Mouse (Mus musculus) heart, embryonic 16.5 days (tissue): ENCODE measurements around the gene Adprhl2. TPM values are rescaled to one million over a fixed set of nuclear protein-coding genes. Genes with fewer than 3 reads are reported as not detected.
A peak's percentile ranks its signal among the peaks of the same experiment; 100 is the strongest.

Experiments
- ATAC-seq: fragments of 200-750 bp; cut with Nextera tagmentation; replicated peaks from 2 replicates; pipeline ENCODE4 v1.8.0; 2017; ENCODE audit warnings: moderate number of reproducible peaks; ENCODE audit not compliant: insufficient read depth, low FRiP score; ENCODE audit errors: extremely low read depth
- H3K27ac ChIP-seq: fragments of 300-500 bp; sonication (generic); 2 replicates; pipeline ENCODE4 v1.5.1; 2014; ENCODE audit warnings: mild to moderate bottlenecking, low read length, control low read depth, moderate library complexity
- H3K27me3 ChIP-seq: fragments of 300-500 bp; sonication (generic); 2 replicates; pipeline ENCODE4 v1.6.1; 2014; ENCODE audit warnings: low read length, mixed read lengths; ENCODE audit not compliant: control insufficient read depth, insufficient read depth
- H3K36me3 ChIP-seq: fragments of 300-500 bp; sonication (generic); 2 replicates; pipeline ENCODE4 v1.6.1; 2014; ENCODE audit not compliant: control insufficient read depth, insufficient read depth
- H3K4me1 ChIP-seq: fragments of 300-500 bp; sonication (generic); 2 replicates; pipeline ENCODE4 v1.6.1; 2014; ENCODE audit warnings: low read length, mixed read lengths; ENCODE audit not compliant: control insufficient read depth, insufficient read depth
- H3K4me2 ChIP-seq: fragments of 300-500 bp; sonication (generic); 2 replicates; pipeline ENCODE4 v1.6.1; 2014; ENCODE audit warnings: low read depth, mild to moderate bottlenecking, control low read depth, low read length
- H3K4me3 ChIP-seq: fragments of 300-500 bp; sonication (generic); 2 replicates; pipeline ENCODE4 v1.5.1; 2014; ENCODE audit warnings: mild to moderate bottlenecking, control low read depth, low read length
- H3K9ac ChIP-seq: fragments of 300-500 bp; sonication (generic); 2 replicates; pipeline ENCODE4 v1.6.1; 2014; ENCODE audit warnings: low read length, control low read depth
- H3K9me3 ChIP-seq: fragments of 300-500 bp; sonication (generic); replicated peaks from 2 replicates; pipeline ENCODE4 v1.6.1; 2016; ENCODE audit warnings: low read length; ENCODE audit not compliant: control insufficient read depth
- WGBS: fragments of 180-500 bp; shearing (Covaris S2); extraction: QIAGEN DNeasy Blood & Tissue Kit; methylation state at CpG from one replicate; pipeline ENCODE4 v1.1.7; 2014; 5-methylcytosine and 5-hydroxymethylcytosine counted together
- polyA plus RNA-seq: library from polyadenylated mRNA; unstranded; fragments of >200 nt; fragmentation: Nextera tagmentation; extraction: Ambion mirVana; gene quantifications from 2 replicates; pipeline ENCODE4 v1.2.1, GENCODE M21; 2015

Gene Adprhl2
- polyA plus RNA-seq, 1 experiment from 2014 or later, result 38.6 TPM

DNA sequence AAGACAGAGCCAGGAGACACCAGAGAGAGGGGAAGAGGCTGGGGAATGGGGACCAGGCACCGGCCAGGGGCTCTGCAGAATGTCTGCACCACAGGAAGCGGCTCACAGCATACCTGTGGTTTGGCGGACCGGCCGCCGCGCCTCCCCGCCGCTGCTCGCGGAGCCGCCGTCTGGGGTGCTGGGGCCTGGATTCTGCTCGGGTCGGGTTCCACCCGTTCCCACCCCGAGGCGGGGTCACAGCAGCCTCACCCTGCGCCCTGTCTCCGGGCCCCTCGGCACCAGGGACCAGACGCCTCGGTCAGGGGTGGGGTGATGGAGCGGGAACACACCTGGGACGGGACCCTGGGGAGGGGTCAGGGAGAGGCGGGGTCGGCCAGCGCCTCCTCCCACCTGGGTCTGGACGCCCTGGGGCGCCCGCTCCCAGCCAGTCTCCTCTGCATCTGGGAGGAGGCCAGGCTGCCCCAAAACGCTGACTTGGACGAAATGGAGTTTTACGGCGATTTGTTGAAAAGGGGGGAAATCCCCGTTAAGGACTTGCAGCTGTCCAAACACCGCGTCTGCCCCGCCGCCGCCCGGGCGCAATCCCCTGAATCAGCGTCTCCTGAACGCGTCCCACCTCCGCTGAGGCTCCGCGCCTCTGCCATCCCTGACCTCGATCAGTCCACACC, 20.5 kb downstream of the Adprhl2 start:
- ATAC-seq, result peak; percentile 49; the same call in 1 of the 2 replicates
- peaks cover 50% of the 10 kb centered on the region for H3K27me3 ChIP-seq

DNA sequence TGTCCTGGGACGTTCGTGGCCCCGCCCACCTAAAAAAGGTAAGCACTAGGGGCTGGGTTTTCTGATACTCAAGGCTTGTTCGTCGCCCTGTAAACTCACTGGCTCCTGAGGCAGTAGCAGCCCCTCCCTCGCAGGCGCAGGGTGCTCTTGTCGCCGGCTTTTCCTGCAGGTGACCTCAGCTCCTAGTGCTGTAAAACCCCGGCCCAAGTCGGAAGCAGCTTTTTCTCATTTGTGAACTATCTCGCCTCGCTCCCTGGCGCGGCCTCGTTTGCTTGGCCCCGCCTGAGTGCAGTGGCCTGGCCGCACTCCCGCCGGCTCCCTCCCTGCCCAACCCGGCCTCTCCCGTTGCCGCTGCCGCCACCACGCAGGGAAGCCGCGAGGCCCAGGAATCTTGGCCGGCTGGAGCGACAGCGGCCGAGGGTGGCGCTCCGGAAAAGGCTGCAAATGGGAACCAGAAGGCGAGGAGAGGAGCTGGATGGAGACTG, 24.8 kb downstream of the Adprhl2 start:
- under 1% methylated on average over 34 of the region's 34 CpGs for WGBS
- H3K4me3 ChIP-seq, result peak overlapping the region; percentile 41
- H3K4me2 ChIP-seq, result peak overlapping the region; percentile 75
- H3K9me3 ChIP-seq, result no peaks in the 10 kb centered on the region
- H3K9ac ChIP-seq, result peak overlapping the region; percentile 70
- peaks cover 40% of the 10 kb centered on the region for H3K27me3 ChIP-seq
- ATAC-seq, result 0 out of 2 replicates have a peak, but pooled peaks have one; percentile 37
- no peaks in the 10 kb centered on the region for H3K36me3 ChIP-seq
- H3K27ac ChIP-seq, result peak overlapping the region; percentile 10; the same call in 1 of the 2 replicates
- H3K4me1 ChIP-seq, result peaks cover 20% of the 10 kb centered on the region

More for the DNA sequence above, 20.5 kb downstream of the Adprhl2 start:
- peaks cover 4% of the 10 kb centered on the region for H3K9me3 ChIP-seq
- H3K4me3 ChIP-seq, result peak overlapping the region; percentile 45
- H3K36me3 ChIP-seq, result no peaks in the 10 kb centered on the region
- H3K4me2 ChIP-seq, result peak overlapping the region; percentile 62
- peaks cover 23% of the 10 kb centered on the region for H3K4me1 ChIP-seq
- H3K27ac ChIP-seq, result no peak overlapping the region
- H3K9ac ChIP-seq, result peak overlapping the region; percentile 43
- under 1% methylated on average over 50 of the region's 50 CpGs for WGBS

DNA sequence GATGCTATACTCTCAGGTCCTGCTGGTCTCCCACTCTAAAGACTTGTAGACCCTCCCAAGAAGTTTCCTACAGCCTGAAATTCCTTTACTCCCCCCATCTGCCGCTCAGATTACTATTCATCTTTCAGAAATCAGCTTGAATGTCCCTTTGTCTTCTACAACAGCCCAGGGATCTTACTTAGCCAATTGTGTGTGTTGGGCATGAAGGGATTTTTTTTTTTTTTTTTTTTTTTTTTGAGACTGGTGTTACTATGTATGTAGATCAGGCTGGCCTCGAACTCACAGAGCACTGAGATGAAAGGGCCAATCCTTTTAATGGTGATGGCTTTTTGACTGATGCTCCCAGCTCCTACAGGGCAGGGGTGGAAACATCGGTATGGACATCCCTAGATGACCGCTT, 25.6 kb downstream of the Adprhl2 start:
- H3K36me3 ChIP-seq, result no peaks in the 10 kb centered on the region
- no peak overlapping the region for H3K4me2 ChIP-seq
- H3K27ac ChIP-seq, result no peak overlapping the region
- ATAC-seq, result no peak
- no peaks in the 10 kb centered on the region for H3K9me3 ChIP-seq
- WGBS, result 47% methylated on average over 4 of the region's 4 CpGs
- H3K4me1 ChIP-seq, result peaks cover 13% of the 10 kb centered on the region
- no peak overlapping the region for H3K4me3 ChIP-seq
- no peak overlapping the region for H3K9ac ChIP-seq
- peaks cover 33% of the 10 kb centered on the region for H3K27me3 ChIP-seq

DNA sequence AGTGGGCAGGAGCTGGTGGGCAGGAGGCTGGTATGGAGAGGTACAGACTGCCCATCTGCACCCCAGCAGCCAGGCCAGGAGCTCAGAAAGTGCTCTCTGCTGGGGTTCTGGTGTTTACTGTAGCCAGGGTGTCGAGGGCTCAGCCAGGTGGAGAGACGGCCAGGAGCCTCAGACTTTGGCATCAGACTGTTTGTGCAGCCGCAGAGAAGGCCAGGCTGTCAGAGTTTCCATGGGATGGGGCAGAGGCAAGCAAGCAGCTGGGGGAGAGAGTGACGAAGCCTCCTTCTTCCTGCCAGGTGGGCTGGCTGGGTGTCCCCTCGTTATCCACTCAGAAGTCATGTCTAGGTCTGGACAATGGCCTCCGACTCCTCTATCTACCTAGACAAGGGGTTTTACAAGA, 26.4 kb downstream of the Adprhl2 start:
- H3K4me1 ChIP-seq, result peaks cover 9% of the 10 kb centered on the region
- no peak overlapping the region for H3K27ac ChIP-seq
- H3K4me3 ChIP-seq, result no peak overlapping the region
- no peak overlapping the region for H3K9ac ChIP-seq
- WGBS, result 77% methylated on average over 6 of the region's 6 CpGs
- peaks cover 29% of the 10 kb centered on the region for H3K27me3 ChIP-seq
- no peak for ATAC-seq
- no peaks in the 10 kb centered on the region for H3K9me3 ChIP-seq
- no peak overlapping the region for H3K4me2 ChIP-seq
- H3K36me3 ChIP-seq, result no peaks in the 10 kb centered on the region

DNA sequence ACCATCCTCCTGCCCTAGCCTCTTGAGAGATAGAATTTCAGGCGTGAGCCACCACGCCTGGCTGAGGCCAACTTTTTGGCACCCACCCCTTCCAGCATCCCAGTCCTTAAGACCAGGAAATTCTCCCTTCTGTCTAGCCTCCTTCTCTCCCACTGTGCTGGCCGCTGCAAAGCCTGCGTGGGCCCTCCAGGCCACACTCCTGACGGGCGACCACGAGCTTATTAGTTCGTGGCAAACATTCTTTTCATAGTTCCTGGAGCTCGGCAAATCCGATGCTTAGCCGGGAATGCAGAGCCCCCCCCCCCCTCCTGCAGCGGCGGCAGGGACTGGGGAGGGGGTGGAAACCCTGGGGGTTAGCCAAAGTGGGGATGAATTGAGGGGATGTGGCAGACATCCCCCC, 30.3 kb downstream of the Adprhl2 start:
- Histone ChIP-seq H3K9me3 (no peaks in the 10 kb centered on the region; the same call in 1 of the 2 replicates), H3K27ac (no peak overlapping the region), H3K4me1 (peaks cover 3% of the 10 kb centered on the region; the same call in 1 of the 2 replicates), H3K27me3 (peaks cover 43% of the 10 kb centered on the region), H3K9ac (no peak overlapping the region), H3K36me3 (no peaks in the 10 kb centered on the region), H3K4me2 (no peak overlapping the region), H3K4me3 (no peak overlapping the region)
- 20% methylated on average over 13 of the region's 13 CpGs for WGBS
- ATAC-seq, result no peak

DNA sequence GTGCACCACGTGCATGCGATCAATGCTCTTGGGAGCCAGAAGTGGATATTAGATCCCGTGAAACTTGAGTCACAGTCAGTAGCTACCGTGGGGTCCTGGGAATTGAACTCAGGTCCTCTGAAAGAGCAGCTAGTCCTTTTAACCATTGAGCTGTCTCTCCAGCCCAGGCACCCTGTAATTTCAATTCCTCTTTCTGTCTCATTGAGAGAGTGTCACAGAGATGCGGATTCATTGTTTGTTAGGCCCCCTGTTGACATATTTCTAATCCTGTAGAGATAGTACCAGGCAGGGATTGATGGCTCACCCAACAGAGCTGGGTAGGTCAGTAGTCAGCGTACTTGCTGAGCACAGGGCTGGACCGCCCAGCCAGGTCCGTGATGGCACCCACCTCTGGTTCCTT, 31.2 kb downstream of the Adprhl2 start:
- no peak for ATAC-seq
- no peak overlapping the region for H3K4me2 ChIP-seq
- no peak overlapping the region for H3K27ac ChIP-seq
- H3K4me1 ChIP-seq, result peaks cover 4% of the 10 kb centered on the region; the same call in 1 of the 2 replicates
- H3K9me3 ChIP-seq, result peaks cover 6% of the 10 kb centered on the region
- 84% methylated on average over 8 of the region's 8 CpGs for WGBS
- no peaks in the 10 kb centered on the region for H3K36me3 ChIP-seq
- H3K4me3 ChIP-seq, result no peak overlapping the region
- no peak overlapping the region for H3K9ac ChIP-seq
- peaks cover 45% of the 10 kb centered on the region for H3K27me3 ChIP-seq

DNA sequence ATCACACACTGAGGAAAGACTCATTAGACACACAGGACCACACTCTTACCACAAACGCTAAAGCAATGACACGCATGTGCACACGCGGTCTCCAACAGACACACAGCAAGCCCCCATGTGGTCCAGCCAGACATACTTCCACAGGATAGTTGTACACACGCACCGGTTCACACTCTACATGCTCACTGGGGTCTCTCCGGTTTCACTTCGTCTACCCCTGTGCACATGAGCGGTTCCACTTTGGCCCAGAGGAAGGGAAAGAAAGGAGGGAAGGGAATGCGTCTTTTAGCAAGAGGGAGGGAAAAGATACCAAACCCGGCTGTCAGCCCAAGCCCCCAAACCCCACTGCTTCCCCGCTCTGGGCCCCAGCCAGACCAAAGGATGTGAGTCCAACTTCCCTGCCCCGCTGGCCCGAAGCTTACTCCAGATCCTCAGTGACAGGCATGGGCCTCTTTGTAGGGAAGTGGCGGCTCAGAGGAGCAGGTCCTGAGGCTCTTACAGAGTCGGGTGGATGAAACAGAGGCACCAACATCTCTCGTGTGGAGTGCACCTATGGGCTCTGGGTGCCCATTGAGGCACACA, 33.3 kb downstream of the Adprhl2 start:
- Histone ChIP-seq H3K36me3 (no peaks in the 10 kb centered on the region), H3K4me2 (peak overlapping the region; percentile 36), H3K4me3 (peak overlapping the region; percentile 1; the same call in 1 of the 2 replicates), H3K9ac (no peak overlapping the region), H3K4me1 (peaks cover 4% of the 10 kb centered on the region; the same call in 1 of the 2 replicates), H3K27ac (no peak overlapping the region), H3K27me3 (peaks cover 54% of the 10 kb centered on the region), H3K9me3 (peaks cover 6% of the 10 kb centered on the region)
- no peak for ATAC-seq
- 40% methylated on average over 17 of the region's 17 CpGs for WGBS

DNA sequence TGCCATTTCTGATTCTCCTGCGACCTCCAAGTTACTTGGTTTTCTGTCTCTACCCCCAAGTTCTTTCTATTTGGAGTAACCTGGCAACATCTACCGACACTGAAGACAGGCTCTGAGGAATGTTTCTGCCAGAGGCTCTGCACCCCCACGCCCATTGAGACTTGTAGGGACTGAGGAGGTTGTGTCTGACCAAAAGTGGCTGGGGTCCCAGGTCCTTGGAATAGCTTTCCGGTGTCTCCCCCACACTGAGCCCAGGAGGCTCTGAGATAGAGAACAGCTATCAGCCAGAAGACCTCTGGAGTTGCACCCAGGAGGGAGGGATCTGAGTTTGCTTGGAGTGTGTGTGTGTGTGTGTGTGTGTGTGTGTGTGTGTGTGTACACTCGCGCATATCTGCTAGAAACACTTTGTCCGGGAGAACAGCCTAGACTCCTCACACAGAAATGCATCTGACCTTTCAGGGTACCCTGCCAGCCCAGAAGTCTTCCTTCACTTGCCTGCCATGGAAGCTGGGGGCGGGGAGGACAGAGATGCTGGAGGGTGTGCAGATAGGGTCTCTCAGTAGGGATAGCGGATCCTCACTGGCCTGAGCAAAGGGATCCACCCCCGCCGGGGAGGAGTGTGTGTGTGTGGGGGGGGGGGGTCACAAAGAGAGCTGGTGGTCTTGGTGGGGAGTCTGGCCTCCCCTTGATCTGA, 34.1 kb downstream of the Adprhl2 start:
- Histone ChIP-seq H3K4me2 (peak overlapping the region; percentile 69; the same call in 1 of the 2 replicates), H3K9ac (no peak overlapping the region), H3K36me3 (no peaks in the 10 kb centered on the region), H3K4me1 (peaks cover 4% of the 10 kb centered on the region; the same call in 1 of the 2 replicates), H3K9me3 (peaks cover 6% of the 10 kb centered on the region), H3K27me3 (peaks cover 54% of the 10 kb centered on the region), H3K27ac (no peak overlapping the region), H3K4me3 (peak overlapping the region; percentile 51)
- ATAC-seq, result no peak
- WGBS, result 28% methylated on average over 11 of the region's 11 CpGs
